Mouse (Mus musculus) intestine, embryonic 14.5 days (tissue): ENCODE data around the gene Ralgps2. TPM values are rescaled to one million over a fixed set of nuclear protein-coding genes. Genes with fewer than 3 reads are reported as not detected.

Experiments used
- ATAC-seq: fragments of 200-750 bp; cut with Nextera tagmentation; replicated peaks from 2 replicates; pipeline ENCODE4 v1.8.0; 2017; ENCODE audit warnings: low read depth, moderate number of reproducible peaks, moderate TSS enrichment, moderate library complexity; ENCODE audit not compliant: low FRiP score, low TSS enrichment
- DNase-seq: peaks from one replicate; pipeline ENCODE4 v3.0.0-alpha.2; 2018; ENCODE audit warnings: low spot score
- H3K27ac ChIP-seq: fragments of 300-500 bp; sonication (generic); 2 replicates; pipeline ENCODE4 v1.5.1; 2014; ENCODE audit warnings: low read depth, mild to moderate bottlenecking, control low read depth
- H3K27me3 ChIP-seq: fragments of 300-500 bp; sonication (generic); replicated peaks from 2 replicates; pipeline ENCODE4 v1.6.1; 2014; ENCODE audit warnings: low read length, control low read depth; ENCODE audit not compliant: control insufficient read depth, insufficient read depth
- H3K36me3 ChIP-seq: fragments of 300-500 bp; sonication (generic); 2 replicates; pipeline ENCODE4 v1.6.1; 2014; ENCODE audit warnings: low read length, control low read depth; ENCODE audit not compliant: control insufficient read depth, insufficient read depth
- H3K4me1 ChIP-seq: fragments of 300-500 bp; sonication (generic); replicated peaks from 2 replicates; pipeline ENCODE4 v1.6.1; 2014; ENCODE audit warnings: low read length, control low read depth, mixed read lengths; ENCODE audit not compliant: control insufficient read depth, insufficient read depth
- H3K4me2 ChIP-seq: fragments of 300-500 bp; sonication (generic); 2 replicates; pipeline ENCODE4 v1.6.1; 2014; ENCODE audit warnings: low read length
- H3K4me3 ChIP-seq: fragments of 300-500 bp; sonication (generic); 2 replicates; pipeline ENCODE4 v1.5.1; 2014; ENCODE audit warnings: low read depth, low read length, control low read depth, mixed read lengths
- H3K9ac ChIP-seq: fragments of 300-500 bp; sonication (generic); 2 replicates; pipeline ENCODE4 v1.6.1; 2014; ENCODE audit warnings: mild to moderate bottlenecking, low read length
- H3K9me3 ChIP-seq: fragments of 300-500 bp; sonication (generic); 2 replicates; pipeline ENCODE4 v1.6.1; 2016; ENCODE audit warnings: low read length, control low read depth; ENCODE audit not compliant: control insufficient read depth
- WGBS: fragments of 180-500 bp; shearing (Covaris S2); extraction: QIAGEN DNeasy Blood & Tissue Kit; methylation state at CpG from one replicate; pipeline ENCODE4 v1.1.7; 2014; 5-methylcytosine and 5-hydroxymethylcytosine counted together
- polyA plus RNA-seq: library from polyadenylated mRNA; unstranded; fragments of >200 nt; fragmentation: Nextera tagmentation; extraction: Ambion mirVana; gene quantifications from 2 replicates; pipeline ENCODE4 v1.2.1, GENCODE M21; 2014

Gene Ralgps2
- polyA plus RNA-seq, 1 experiment from 2014 or later, result 36.4 TPM

DNA sequence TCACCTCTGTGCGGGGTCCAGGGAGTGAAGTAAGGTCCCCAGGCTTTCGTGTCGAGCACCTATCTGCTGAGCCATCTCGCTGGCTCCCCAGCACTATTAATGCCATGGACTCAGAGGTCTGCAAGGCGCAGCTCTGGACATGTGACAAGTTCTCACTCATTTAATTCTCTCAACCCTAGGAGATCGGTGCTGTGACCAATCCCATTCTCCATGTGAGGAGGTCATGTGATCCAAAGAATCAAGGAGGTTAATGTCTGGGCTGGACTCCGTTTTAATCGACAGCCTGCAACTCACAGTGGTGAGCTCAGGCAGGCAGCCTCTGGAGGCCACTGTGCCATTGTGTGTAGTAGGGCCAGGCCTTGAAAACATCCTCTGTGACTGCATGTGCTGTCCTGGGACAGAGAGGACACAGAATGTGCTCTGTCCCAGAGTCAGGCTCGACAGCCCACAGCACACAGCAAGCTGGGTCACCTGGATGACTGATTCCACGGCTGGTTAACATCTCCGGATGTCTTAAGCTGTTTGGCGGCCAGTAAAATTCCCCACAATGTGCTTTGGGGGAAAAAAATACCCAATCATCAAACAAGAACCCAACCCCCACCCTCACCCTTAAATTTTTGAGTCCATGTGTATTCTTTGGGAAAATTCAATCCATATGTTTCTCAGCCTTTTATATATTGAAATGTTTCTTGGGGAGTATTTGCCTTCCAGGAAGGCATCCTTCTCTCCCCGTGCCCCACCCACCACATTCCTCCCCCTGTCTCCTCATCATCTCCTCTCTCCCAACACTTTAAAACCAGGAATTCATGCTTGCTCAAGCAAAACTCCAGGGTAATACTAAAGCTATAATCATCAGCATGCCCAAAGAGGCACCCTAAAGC is 178.6 kb downstream of the Ralgps2 start:
- 0 out of 2 replicates have a peak, but pooled peaks cover 4% of the 10 kb centered on the region for H3K9me3 ChIP-seq
- H3K36me3 ChIP-seq, result no peaks in the 10 kb centered on the region
- ATAC-seq (no peak), DNase-seq (no peak)
- peaks cover 17% of the 10 kb centered on the region for H3K4me1 ChIP-seq
- H3K4me3 ChIP-seq, result no peak overlapping the region
- H3K9ac ChIP-seq, result no peak overlapping the region
- H3K27me3 ChIP-seq, result no peaks in the 10 kb centered on the region
- WGBS, result 65% methylated on average over 13 of the region's 13 CpGs
- H3K4me2 ChIP-seq, result no peak overlapping the region
- no peak overlapping the region for H3K27ac ChIP-seq

DNA sequence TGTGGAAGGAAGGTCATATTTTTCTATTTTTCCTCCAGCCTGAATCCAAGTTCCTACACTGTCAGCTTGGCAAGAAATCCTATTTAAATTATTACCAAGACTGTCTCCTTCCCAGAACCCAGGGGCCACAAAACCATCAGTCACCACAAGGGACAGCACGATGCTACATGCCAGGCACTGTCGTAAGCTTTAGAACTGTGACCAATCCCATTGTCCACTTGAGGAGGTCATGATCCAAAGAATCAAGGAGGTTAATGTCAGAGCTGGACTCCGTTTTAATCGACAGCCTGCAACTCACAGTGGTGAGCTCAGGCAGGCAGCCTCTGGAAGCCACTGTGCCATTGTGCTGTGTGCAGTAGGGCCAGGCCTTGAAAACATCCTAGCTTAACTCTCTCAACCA is 181.1 kb downstream of the Ralgps2 start:
- DNase-seq (no peak), ATAC-seq (no peak)
- Histone ChIP-seq H3K27me3 (no peaks in the 10 kb centered on the region), H3K9ac (no peak overlapping the region), H3K4me3 (no peak overlapping the region), H3K27ac (peak overlapping the region; percentile 38; the same call in 1 of the 2 replicates), H3K36me3 (no peaks in the 10 kb centered on the region), H3K4me1 (peaks cover 30% of the 10 kb centered on the region), H3K9me3 (no peaks in the 10 kb centered on the region), H3K4me2 (no peak overlapping the region)
- 45% methylated on average over 4 of the region's 4 CpGs for WGBS

DNA sequence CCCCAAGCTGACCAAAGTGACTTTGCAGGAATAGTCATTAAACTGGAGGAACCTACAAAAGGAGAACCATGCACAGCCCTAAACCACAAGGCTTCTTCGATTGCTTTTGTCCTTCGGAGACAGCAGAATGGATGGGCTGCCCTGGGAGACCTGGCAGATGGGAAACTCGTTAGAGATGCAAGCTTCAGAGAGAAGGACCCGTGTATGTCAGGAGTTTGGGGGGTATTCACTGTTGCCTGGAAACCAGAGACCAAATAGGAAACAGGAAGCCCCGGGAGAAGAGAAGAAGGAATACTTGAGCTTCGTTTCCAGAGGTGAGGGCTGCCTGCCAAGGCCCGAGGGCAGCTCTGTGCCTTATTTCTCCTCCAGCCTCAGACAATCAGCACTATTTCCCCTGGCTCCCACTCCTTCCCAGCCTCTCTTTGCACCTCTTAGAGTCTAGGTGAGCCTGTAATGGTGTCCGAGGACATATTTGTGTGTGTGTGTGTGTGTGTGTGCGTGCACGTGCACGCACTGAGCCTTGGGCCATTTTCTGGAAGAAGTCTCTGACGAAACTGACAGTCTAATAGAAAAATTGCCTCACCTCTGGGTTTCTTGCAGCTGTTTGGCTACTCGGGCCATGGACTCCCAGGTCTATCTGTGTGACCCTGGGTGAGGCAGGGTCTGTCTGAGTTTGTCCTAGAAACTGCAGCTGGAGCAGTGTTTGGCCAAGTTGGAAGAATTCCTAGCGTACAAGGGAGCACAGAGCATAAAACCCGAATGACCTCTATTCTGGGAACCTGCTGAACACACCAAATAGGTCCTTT is 184.6 kb downstream of the Ralgps2 start:
- no peak overlapping the region for H3K9ac ChIP-seq
- no peak overlapping the region for H3K4me3 ChIP-seq
- ATAC-seq (no peak), DNase-seq (no peak)
- no peaks in the 10 kb centered on the region for H3K27me3 ChIP-seq
- H3K4me2 ChIP-seq, result no peak overlapping the region
- peak overlapping the region; percentile 60 for H3K27ac ChIP-seq
- no peaks in the 10 kb centered on the region for H3K36me3 ChIP-seq
- H3K4me1 ChIP-seq, result peaks cover 43% of the 10 kb centered on the region
- no peaks in the 10 kb centered on the region for H3K9me3 ChIP-seq
- WGBS, result 46% methylated on average over 15 of the region's 15 CpGs

Other genes with a start within 250 kb of the Ralgps2 start
- 42.4 and 44.3 TPM in 2 replicates for gene Fam20b, start 220.5 kb downstream of the Ralgps2 start, polyA plus RNA-seq
- 38.7 and 45.9 TPM in 2 replicates for gene Angptl1, start 101.1 kb downstream of the Ralgps2 start, polyA plus RNA-seq
- gene Tex35, start 169.1 kb upstream of the Ralgps2 start, polyA plus RNA-seq, result not detected in 2 replicates